Mouse (Mus musculus): ENCODE data around the gene Psen2.

GRCm38 (mm10) chr1:180302253-180303120 is 39.2 kb upstream of the Psen2 start:
- TF ChIP-seq EP300 (IDR thresholded peaks at IDR 0.05; ENCODE audit: low read depth), result no peak
- no peak for TF ChIP-seq CTCF (IDR thresholded peaks at IDR 0.05; ENCODE audit: low read depth)
